Mouse (Mus musculus) ES-E14 (cell line): ENCODE data around the gene Olfr12.

Experiments
- HCFC1 ChIP-seq: IDR thresholded peaks from 2 replicates; pipeline ENCODE4 v1.6.1; 2012; ENCODE audit warnings: low read length, inconsistent platforms, borderline replicate concordance; ENCODE audit not compliant: insufficient read depth
- MAFK ChIP-seq: IDR thresholded peaks from 2 replicates; pipeline ENCODE4 v1.6.1; 2014; ENCODE audit warnings: mild to moderate bottlenecking, low read depth, low read length, inconsistent platforms; ENCODE audit not compliant: insufficient read depth

- TF ChIP-seq MAFK (no peak), HCFC1 (no peak)
Observed at GRCm38 (mm10) chr1:92632948-92633347, 15.4 kb downstream of the Olfr12 start.
